Mouse (Mus musculus) kidney, postnatal 25 days (tissue): Measurements from ENCODE around the gene Hmga1.

ENCODE experiments used
- DNase-seq, 2 experiments: peaks; one replicate each; pipeline ENCODE4 v3.0.0; 2021; ENCODE audit warnings: mixed read lengths in 2 of 2

The Hmga1 gene

DNA sequence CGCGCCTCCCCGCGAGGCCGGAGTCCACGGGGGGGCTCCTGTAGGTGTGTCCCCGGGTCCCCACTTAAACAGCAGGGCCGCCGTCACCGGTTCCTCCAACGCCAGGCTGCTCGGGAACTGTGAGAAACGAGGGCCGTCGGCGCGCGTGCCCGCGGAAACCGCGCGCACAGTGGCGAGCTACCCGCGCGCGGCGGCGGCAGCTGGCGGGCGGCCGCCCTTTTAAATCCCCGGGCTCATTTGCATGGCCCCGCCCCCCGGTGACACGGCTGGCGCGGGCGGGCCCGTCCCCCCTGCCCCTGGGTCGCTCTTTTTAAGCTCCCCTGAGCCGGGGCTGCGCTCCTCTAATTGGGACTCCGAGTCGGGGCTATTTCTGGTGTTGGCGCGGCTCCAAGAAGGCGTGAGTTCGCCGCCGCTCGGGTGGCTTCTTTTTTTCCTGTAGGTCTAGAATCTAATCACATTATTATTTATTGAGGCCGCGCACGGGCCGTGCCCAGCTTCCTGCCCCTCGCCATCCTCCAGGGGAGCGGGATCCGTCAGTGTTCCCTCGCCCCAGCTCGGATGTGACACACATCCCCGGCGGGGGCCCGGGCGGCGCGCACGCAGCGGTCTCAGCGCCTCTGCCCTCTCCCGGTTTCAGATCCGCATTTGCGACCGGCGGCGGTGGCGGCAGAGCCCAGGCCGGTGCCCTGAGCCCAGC, at the start of gene Hmga1:
Hmga1 (plus strand) TSS at position 183 of the 697 bp plus-strand sequence.
- DNase-seq, result peak; percentile 88 to 92

DNA sequence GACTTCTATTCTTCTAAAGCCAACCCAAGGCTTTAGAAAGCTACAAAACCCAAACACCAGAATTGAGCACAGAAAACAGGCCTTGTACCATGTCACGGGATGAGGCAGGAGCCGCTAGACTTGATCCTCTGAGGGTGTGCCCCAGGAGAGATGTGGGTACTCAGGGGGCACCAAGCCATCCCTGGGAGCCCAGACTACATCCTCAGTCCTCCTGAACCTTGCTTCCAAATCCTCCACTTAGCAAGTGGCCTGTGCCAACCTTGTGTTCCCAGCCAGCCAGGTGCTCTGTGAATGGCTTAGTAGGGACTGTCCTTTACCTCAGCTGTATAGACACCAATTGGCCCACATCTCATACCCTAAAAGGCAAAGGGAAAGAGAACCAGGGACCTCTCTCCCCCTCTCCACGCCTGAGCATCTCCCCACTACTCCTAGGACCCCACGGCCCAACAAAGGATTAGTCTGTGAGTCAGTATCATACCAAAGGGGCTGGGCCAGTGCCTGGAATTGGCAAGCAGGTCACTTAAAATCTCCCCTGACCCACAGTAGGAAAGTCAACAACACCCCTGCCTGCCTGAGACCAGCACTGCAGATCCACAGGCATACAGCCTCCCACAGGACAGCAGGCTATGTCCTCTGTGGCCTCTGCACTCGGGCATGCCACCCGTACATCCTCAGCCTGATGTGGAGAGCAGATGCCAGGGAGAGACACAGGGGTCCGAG, 49.3 kb upstream of the Hmga1 start:
- DNase-seq, result no peak

DNA sequence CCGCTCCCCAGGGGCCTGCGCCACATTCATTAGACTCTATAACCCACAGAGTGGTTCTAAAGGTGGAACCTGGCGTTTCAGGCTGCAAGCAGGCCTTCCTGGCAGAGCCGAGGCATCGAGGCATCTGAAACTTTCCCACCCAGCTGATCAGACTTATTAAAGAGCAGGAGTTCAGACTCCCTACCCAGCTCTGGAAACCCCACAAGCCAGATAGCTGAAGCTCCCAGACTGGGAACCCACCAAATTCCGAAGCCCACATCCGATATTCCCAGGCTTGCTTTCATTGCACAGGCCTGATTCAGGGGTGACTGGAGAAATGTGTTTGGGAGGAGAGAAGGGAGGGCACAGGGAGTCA, 48.7 kb upstream of the Hmga1 start:
- no peak for DNase-seq

DNA sequence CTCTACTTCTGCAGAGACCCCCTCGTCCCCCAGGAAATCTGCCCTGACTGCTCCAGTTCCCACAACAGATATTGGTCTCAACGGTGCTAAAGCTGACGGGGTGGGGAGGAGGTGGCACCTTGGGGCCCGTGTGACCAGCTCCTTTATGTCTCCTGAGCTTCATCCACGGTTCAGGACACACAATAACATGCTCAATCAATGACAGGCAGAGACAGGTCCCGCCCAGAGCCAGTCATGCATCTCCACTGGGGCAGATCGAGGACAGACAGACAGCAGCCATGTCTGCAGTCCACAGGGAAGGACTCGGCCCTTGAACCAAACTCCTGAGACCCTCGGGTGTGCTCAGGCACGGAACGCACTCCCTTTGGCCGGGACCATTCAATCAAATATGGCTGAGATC, 48.3 kb upstream of the Hmga1 start:
- DNase-seq, result no peak

DNA sequence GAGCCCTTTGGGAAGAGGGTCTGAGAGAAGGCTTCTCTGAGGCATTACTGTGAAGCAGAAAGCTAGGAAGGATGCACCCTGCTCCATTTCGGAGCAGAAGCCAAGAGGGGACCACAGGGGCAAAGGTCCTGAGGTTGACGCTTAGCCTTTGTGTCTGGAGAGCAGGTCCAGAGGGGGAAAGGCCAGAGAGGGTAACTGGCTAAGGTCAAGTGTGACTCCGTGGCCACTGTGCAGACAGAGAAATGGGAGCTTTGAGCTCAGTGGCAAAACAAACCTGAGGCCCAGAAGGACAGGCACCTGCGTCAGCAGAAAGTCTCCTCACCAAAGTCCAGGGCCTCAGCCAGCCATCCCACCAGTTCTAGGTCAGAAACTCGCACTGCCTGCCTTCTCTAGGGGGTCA, 47.8 kb upstream of the Hmga1 start:
- DNase-seq, result peak in 1 of 2 experiments; percentile 16

DNA sequence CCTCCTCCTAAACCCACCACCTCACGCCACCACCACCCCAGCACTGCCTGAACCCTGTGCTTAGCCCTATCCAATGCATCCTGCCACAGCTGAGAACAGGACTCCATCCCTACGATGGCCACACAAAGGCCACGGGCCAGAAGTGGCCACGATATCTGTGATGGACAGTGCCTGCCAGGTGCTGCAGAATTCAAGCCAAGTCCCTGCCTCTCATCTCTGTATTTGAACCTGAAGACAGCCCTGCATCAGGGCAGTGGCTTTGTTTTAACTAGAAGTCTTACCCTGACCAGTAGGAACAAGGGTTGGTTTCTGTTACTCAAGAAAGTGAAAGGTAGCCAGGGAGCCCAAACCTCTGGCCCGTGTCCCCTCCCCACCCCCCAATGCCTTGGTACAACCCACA, 47.2 kb upstream of the Hmga1 start:
- DNase-seq, result no peak

DNA sequence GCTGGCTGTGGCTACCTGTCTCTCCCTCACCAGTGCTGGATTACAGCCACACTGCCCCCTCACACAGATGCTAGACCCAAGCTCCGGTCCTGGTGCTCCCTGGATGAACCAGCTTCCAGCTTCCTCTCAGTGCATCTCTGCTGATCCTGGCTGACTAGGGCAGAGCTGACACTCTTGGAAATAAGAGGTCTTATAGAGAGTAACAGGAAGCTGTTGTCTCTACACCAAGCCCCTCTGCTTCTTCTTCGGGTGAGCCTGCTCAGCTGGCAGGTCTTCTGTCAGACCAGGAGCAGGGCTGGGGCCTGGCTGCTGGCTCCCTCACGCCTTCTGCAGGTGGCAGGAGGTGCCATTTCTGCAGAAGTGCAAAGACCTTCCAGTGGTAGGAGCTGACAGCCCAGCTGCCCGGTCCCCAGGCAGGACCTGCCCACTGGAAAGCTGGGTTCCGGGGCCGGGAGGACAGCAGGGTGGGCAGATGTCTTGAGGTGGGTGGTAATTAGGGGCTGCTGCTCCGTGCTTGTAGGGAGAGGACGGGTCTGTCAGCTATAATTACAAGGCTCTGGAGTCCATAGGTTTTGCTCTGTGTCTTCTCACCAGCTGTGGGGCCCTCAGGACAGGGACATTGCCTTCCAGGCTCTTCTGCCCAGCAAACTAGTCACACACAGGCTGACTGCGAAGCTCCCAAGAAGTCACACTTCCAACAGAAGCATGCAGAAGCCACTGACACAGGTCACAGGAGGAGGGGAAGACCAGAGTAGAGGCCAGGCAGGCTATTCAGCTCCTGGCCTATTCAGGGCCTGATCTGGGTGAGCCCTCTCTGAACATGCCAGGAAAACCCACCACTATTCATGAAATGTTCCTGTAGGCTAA, 45.8 kb upstream of the Hmga1 start:
- DNase-seq, result no peak

DNA sequence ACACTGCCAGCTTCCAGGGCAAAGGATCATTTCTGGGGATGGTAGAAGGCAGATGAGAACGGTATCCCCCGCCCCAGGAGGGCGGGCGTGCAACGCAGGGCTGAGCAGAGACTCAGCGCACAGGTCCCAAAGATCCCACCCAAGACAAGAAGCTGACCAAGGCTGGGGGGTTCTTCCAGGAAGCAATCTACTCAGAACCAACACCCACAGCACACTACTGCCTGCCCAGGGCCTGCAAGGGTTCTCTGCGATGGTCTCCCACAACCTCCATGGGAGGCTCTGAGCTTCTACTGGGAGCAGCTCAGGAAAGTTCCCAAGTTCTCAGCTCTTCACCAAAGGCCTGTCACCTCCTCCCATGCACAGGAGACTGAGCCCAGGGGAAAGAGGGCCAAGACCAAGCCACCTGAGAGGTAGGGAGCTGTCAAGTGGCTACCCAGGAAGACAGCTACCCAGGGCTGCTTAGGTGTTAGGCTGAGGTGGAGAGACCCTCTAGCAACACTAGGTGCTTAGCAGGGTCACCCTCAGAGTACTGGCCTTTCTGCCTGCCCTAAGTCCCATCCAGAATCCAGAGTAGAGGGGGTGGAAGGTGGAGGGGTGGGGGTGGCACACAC, 45.1 kb upstream of the Hmga1 start:
- DNase-seq, result no peak

DNA sequence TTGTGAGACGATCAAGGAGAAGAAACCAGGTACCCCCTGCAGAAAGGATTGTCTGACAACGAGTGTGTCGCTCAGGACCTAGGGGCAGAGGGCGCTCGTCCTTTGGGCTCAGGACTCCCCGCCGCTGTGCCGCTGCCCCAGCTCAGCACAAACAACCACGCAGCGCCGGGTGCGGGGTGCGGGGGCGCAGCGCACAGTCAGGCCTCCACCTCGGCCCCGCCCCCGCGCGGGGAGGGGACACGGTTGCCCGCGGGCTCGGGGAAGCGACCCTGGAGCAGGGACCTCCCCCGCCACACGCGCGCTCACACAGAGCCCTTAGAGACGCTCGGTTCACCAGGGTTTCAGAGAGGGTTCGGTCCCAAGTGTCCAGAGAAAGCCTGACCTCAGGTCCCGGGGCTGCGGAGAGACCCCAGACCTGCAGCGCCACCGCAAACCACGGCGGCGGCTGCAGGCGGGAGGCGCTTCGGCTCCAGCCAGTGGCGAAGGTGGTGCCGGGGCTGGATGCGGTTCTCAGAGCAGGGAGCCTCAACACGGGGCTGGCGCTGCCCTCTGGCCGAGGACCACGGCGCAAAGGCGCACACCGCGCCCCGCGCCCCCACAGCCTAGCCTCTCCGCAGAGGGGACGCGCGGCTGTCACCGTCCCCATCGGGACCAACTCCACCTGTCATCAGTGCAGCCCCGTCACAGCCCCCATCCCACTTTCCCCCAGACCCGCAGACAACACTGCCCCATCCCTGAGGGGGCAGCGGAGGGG, 44.3 kb upstream of the Hmga1 start:
- no peak for DNase-seq

DNA sequence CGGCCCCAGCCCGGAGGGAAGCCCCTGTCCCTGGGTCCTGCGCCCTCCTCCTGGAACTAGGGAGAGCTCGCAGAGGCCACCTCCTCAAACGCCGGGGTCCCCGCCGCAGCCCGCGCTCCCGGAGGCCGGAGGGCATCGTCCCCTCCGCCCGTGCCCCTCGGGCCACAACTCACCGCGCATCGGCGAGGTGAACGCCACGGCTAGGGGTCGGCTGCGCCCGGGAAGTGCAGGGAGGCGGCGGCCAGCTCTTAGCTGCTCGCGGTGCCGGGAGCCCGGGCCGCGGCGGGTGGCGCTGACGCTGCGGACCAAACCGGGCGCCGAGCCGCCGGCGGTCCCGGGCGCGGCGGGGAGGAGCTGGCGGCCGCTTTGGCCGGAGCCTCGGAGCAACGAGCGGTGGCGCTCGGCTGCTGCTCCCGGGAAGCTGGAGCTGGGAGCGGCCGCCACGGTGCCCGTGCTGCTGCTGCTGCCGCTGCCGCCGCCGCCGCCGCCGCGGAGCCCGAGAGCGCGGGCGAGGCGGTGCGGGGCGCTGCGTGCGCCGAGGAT, 43.6 kb upstream of the Hmga1 start:
- DNase-seq, result no peak

DNA sequence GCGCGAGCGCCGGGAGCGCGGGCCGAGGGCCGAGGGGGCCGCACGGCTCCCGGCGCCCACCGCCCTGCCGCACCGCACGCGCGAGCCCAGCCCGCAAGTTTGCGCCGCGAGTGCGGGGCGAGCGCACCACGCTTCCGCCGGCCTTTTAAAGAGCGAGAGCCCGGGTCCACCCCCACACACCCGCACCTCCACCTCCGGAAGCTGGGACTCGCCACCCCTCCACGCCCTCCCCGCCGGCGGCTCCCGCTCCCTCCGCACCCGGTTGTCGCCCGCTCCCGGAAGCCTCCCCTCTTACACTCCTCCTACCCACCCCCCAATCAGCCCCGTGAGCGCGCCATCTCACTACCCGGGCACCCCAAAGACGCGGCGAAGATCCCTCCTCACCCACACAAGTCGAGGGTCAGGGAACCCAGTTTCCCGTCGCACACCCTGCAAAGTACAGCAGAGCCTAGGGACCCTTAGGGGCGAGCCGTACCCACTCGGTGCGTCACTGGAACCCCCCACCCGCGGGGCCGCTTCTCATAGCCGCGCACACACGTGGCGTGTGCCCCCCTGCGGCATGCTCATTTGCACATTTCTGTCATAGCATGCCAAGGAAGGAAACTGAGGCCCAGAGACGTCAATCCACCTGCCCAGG, 42.9 kb upstream of the Hmga1 start:
- DNase-seq, result no peak

DNA sequence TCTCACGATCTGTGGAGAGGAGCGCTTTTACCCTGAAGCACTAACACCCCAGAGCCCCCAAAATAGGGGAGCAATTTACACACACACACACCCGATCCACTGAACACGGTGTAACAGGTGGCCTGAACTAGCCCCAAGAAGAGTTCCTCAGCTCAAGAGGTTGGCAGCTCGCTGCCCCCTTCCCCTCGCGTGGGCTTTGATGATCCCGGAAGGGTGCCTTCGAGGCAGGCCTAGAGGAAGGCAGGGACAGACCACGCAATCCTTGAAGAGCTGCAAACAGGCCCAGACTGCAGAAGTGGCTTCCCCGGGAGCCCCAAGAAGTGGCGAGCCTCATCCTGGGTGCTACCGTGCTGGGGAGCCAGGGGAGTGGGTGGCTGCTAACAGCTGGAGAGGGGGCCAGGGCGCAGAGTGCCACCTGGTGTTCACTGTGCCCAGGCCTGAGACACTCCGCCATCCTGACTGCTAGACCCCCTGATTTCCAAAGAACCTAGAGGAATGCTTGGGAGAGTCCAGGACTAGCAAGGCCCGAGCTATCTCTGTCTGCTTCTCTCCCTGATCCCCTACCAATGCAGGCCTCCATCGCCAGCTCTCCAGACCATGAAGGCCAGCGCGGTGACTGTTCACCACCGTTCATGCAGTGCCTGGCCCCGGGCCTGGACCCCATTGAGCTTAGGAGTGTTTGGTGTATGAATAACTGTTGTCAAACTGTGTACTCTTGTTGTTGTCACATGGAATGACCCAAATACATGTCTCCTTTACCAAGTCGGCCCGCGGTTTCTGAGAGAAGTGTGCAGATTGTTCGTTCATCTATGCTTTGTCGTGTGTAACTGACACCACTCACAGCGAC, 42.2 kb upstream of the Hmga1 start:
- DNase-seq, result no peak

DNA sequence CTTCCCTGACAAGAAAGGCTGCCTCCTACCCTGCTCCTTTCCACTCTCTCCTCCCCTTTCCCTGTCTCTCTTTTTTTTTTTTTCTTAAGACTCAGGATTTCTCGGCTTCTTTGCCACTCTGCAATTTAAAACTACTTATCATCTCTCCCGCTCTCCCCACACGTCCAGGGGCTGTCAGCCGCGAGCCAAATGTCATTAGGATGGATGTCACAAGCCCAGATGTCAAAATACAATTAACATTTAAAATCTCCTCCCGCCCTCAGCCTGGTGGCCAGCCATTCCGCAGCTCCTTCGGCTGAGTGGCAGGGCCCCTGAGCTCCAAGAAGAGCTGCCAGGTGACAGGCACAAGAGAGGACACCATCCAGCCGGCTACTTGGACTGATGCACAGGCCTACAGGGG, 38.0 kb upstream of the Hmga1 start:
- DNase-seq, result no peak

DNA sequence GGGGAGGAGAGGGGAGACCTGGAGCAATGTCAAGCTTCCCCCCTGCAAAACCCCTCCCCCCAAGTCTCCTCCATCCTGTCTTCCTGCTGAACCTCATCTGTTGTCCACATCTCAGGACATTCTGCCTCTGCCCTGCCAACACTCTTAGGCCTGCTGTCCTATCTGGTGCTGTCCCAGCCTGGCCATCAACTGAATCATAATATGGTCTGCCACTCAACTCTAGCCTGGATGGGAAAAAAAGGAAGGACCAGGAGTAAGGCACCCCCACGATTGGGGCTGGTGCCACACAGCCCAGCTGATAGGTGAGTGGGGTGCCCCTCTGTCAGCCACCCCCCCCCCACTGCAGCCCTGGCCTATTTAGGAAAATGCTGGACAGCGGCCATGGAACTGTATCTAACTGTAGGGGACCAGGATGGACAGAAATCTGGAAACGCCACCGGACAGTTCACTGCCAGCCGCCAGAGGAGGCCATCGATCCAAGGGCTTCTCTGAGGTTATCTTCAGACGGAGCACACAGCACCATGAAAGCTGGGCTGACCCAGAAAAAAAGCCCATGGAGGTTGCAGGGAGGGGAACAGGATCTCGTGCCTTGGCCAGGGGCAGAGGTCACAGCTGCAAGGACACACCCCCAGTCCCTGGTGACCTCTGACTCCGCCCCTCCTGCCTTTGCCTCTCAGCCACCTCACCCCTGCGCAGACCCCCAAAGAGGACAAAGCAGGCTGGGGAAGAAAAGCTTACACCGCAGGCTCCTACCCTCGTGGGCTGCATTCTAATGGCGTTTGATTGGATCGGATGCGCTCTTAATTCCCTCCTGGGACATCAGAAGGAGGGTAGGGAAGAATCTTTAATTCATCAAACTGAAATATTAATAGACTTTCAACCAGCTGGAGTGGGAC, 37.3 kb upstream of the Hmga1 start:
- DNase-seq, result no peak

DNA sequence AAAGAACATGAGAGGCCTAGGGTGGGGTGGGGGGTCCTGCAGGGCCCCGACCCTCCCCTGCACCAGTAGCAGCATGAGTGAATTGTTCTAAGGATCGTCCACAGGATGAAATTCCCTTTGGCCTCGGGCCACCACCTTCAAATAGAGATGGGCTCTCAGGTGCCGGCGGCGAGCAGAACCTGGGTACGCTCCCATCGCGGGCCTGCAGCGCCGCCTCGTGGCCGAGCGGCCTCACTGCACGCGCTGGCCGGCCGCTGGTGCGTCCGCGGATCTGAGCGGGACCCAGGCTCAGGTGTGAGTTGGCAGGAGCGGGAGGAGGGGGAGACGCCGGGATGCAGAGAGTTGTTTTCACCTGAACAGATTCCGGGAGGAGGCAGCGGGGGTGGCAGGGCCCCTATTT, 35.7 kb upstream of the Hmga1 start:
- DNase-seq, result peak; percentile 45 to 65

DNA sequence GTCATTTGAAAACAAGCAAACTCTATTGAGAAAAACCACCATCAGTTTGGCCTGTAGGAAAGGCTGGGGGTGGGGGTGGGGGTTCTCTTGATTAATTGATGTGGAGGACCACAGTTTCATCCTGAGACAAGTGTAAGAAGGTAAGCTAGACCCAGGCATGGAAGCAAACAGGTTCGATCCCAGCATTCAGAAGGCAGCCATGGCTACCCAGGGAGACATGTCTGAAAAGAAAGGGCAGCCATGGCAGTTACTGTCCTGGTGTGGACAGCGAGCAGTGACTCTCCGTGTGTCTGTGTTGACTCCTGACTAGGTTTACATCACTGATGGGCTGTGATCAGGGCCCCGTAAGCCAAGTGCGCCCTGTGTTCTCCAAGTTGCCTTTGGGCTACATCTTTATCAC, 35.0 kb upstream of the Hmga1 start, which contains the start of gene Grm4:
Grm4 (minus strand) TSS at position 101 of the 400 bp plus-strand sequence.
- no peak for DNase-seq

DNA sequence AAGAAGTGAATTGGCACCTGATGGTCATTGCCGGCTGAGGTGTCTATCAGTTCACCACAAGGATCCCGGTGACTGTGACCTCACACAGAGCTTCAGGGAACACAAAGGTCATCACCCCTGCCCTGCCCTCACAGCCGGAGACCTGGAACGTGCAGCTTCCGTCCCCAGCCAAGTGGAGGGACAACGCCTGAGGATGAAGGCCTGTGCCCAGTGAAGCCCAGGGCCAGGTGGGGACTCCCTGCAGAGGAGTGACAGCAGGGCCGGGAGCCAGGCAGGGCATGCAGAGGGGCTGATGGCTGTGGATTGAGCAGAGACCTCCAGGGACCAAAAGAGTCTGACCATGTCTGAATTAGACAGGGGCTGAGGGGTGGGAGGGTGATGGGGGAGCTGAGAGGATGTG, 33.2 kb upstream of the Hmga1 start:
- no peak for DNase-seq

DNA sequence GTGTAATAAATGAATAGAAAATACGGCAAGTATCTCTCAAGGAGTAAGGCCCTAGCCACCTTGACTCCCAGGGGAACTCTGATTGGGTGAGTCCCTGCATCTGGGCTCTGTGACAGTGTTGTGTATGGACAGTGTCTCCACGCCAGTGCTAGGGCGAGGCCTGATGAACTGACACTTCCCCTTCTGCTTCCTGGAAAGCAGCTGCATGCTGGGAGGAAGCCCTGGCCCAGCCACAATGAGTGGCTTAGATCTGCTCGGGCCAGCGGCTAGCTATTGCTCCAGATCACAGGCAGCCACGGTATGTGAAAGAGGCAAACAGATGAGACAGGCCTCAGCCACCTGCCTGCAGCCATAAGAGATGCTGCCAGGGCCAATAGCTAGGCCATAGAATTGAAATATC, 29.1 kb upstream of the Hmga1 start:
- DNase-seq, result no peak

DNA sequence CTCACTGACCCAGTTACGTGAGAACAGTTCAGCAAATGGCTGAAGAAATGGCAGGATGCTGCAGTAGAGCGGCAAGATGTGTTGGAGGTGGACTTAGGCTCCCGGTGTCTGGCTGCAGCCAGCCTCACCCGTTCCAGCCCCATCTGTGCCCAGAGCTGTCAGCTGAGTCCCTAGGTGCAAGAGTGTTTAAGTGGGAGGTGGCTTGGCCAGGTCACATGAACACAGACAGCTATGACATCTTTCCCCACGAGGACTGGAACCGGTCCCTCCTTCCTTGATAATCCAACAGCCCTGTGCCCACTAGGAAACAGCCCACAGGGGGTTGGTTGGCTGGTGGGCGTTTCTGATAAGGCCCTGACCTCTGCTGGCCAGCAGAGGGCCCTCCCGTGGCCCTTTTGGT, 28.3 kb upstream of the Hmga1 start:
- no peak for DNase-seq

DNA sequence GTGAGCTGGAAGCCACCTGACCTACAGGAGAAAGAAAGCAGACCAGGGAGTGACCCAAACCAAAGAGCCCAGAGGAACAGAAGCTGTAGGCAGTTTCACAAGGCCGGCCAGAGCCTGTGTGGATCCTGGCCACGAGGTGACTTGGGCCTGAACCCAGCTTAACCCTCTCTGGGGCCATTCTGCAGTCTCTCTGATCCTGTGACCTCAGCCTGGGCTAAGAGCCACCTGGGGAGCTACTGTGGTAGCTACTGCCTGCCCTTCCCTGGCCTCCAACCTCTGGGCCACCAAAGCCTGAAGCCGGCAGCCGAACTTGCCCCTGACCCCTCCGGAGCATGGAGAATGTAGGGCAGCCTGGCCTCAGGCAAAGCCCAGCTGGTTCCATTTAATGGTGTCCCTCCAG, 27.5 kb upstream of the Hmga1 start:
- no peak for DNase-seq
